Mouse (Mus musculus) WW6 (cell line): ENCODE results near the gene Cdh12.
"Not testable (repeated sequence)": the region's sequence is repeated elsewhere in the genome, so short reads cannot be mapped to it uniquely, and the experiment has no call there.

Experiments
- DNase-seq: peaks from one replicate; pipeline ENCODE4 v3.0.0-alpha.2; 2013; ENCODE audit warnings: low read depth, low spot score

The Cdh12 gene

DNA sequence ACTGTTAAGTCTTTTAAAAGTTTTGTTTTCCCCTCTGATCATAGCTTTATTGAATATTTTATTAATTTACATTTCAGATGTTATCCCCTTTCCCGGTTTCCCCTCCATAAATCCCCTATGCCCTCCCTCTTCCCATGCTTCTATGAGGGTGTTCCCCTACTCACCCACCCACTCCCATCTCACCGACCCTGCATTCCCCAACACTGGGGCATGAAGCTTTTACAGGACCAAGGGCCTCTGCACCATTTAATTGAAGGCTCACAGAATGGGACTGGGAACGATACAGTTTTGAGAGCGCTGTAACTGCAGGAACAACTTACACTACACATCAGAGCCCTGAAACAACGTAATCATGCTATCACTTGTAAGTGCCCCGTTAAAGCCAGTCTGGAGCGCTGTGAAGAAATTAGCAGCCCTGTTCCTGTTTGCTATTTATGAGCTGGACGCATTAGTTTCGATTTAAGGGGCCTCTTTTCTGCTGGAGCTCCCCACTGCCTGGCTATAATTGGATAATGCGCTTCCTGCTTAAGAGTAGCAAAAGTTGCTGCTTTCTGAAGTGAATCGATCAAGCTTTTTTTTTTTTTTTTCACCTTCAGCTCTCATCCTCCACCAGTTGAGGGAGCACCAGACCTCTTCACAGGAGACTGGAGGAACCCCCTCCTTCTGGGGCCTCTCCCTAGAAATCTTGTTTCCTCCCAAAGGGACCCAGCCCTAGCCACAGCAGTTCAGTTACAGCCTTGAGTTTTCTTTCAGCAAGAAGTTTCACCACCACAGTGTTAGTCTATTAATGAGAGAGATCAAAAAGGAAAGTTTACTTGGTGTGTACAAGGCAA lies 660.2 kb downstream of the Cdh12 start:
- no peak for DNase-seq

DNA sequence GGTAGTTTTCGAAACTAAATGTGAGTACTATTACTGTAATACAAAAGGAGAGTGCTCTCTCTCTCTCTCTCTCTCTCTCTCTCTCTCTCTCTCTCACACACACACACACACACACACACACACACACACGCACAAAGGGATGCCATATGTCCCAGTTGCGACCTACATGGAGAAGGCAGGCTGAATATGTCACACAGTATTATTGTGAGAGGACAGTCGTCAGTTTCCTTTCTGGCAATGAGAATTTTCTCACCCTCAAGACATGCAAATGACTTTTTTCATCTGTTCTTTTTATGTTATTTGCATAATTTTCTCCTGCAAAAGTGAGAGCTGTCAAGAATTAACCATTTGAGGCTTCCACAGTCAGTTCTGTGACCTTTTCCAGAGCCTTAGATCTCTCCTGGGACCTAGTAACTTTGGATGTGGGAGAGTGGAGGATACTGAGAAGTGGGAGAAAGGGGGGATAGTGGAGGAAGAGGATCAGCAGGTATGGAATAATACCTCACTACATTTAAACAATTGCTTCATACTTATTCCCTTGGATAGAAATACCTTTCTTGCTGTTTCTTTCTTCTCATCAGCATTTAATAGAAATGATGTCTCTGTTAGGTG lies 660.9 kb downstream of the Cdh12 start:
- no peak for DNase-seq

DNA sequence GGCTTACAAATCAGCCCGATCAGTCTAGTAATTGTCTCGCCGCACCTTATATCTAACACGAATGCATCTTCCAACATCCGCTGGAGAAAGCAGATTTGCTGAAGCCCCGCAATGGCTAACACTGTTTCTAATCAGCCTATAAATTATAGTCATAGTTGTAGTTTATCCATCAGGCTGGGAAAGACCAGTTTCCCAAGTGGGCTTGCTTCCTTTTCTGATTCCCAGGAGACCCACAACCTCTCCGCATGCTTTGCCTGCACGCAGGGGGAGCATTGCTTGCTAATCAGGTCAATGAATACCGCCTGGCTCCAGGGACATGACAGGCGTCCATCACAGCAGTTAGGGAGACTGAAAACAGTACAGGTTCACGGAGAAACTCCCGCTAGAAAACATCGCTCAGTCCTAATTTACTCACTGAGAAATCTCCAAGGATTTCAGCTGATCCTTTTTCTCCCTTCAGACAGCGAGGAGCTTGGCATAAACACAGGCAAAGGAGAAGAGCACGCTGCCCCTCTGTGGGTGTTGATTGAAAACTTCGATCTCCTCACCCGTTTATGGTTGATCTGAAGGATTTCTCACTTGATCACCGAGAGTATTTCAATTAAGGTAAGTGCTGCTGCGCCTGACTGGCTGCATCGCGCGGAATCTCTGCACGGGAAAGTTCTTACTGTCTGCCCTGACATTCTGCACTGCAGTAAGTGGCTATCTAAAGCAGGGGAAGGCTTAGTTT lies 662.0 kb downstream of the Cdh12 start:
- DNase-seq, result no peak

DNA sequence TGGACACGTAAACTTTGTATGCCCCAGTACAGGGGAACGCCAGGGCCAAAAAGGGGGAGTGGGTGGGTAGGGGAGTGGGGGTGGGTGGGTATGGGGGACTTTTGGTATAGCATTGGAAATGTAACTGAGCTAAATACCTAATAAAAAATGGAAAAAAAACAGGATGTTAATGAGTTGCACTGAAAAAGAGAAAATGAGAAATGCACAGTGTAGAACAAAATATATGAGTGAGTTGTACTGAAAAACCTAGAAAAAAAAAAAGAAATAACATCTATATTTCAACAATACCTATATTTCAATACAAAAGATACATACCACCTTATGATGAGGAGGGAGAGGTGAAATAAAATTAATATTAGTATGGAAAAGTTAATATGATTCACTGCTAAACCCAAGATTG lies 665.7 kb downstream of the Cdh12 start:
- not testable (repeated sequence) for DNase-seq

DNA sequence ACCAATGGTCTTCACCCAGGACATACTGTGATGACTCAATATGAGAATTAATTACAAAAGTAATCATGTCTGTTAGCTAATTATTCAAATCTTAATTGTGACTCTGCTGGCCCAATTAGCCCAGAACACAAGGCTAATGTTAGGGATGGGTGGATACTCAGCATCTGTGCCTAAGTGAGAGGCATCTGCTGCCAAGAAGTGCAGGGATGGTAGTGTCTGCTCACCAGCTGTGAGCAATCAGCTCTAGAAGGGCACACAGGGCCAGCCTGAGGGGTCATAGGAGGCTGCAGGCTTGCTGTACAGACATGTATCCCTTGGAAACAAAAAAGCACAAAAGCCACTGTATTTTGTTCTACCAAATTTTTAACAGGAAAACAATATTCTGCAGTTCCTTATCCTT lies 681.6 kb downstream of the Cdh12 start:
- DNase-seq, result no peak

DNA sequence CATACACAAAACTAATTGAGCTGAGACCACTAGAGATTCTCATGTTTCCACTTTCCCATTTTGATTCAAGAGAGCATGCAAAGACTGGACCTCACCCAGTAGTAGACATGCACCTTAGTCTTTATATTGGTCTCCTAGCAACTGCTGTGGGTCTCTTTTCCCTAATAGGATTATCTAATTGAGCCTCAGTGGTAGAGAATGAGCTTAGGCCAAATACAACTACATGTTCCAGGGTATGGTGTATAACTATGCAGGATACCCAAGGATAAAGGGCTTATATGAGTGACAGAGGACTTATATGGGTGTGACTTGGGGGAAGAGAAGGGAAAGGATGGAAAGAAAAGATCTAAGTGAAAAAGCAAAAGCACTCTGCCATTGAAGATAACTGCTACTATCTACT lies 683.9 kb downstream of the Cdh12 start:
- DNase-seq, result no peak

DNA sequence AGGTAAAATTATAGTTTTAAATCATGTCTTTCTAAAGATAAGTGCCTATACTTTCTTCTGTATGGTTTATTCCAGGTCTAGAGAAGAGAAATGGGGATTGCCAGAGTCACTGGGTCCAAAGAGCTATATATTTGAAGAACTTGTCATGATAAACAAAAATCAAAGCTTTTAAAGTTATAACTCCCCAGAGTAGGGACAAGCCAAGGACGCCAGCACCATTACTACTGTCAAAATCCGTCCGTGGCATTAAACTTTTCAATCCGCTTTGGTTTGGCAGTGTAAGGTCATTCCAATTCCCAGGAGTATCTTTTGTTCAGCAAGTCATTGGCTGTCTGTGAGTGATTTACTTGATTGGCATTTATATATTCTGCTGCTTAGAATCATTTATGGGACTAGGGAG lies 697.8 kb downstream of the Cdh12 start:
- no peak for DNase-seq

DNA sequence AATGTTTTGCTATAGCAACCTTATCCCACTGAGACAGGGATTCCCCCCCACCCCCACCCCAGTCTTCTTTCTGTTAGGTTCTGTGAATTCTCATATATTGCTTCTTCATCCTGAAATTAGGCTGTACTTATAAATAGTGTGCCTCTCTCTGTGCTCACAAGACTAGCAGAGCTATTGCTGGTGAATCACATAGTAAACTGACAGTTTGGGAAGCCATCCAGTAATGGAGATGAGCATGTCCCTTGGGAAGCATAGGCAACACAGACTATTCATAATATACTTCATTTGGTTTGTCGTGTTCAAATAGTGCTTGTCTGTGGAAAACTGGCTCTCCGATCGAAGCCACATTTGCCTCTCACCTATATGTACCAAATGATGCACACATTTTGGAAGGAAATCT lies 704.5 kb downstream of the Cdh12 start:
- no peak for DNase-seq

DNA sequence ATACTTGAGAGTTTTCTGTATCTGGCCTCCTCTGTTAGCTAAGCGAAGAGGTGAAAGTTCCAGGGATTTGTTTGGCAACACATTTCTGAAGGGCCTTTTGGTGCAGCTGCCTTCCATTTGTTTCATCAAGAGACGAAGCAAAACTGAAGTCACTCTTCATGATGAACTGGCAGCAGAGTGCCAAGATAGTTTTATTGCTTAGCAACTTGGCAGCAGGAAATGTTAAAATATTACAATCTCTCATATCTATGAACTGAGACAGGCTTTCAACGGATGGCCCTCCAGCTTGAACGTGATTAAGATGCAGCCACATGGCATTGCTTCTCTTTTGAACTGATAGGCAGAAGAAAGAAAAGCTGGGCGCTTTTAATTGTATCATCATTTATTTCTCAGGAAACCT lies 730.7 kb downstream of the Cdh12 start:
- no peak for DNase-seq

DNA sequence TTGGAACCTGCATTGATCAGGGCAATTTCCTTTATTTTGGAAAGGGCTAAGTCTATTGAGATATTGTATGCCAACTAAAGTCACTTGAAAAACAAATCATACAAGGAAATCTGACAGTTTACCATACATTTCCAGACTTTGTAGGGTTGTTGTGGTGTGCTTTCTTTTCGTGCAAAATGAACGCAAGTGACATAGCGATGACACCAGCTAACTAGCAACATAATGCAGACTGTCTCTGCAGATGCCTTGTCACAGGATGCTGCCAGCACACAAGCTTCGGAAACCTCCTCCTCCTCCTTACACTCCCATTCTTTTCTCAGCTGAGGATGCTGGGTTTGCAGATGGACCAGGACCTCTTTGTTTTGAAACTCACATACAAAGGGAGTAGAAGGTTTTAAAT lies 731.1 kb downstream of the Cdh12 start:
- no peak for DNase-seq

DNA sequence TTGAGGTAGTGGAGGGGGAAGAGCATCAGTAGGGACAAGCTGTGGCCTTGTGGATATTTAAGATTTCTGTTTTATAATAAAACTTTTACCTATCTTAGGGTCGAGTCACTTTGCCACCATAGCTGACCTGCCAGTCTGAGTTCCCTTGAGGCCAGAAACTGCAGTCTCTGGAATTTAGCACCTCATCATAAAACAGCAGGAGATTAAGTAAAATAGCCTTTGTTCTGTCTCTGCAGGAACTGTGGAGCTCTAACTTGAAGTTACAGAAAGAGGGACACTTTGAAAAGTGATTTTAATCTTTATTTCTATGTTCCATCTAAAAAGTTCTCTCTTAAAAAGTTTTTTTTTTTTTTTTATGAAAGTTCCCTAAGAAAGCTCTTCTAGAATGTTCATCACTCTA lies 736.7 kb downstream of the Cdh12 start:
- no peak for DNase-seq

DNA sequence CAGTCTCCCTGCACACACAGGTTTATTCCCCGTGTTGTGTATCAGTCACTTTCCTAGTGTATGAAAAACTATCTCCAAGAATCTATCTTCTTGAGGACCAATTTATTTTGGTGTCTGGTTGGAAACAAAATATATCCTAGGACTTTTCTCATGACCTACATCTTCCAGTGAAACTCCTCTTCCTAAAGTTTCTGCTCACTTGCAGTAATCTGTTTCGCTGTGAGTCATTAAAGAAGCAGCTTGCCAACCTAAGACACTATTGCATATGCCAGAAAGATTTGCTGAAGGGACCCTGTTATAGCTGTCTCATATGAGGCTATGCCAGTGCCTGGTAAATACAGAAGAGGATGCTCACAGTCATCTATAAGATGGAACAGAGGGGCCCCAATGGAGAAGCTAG lies 761.0 kb downstream of the Cdh12 start:
- DNase-seq, result not testable (repeated sequence)

DNA sequence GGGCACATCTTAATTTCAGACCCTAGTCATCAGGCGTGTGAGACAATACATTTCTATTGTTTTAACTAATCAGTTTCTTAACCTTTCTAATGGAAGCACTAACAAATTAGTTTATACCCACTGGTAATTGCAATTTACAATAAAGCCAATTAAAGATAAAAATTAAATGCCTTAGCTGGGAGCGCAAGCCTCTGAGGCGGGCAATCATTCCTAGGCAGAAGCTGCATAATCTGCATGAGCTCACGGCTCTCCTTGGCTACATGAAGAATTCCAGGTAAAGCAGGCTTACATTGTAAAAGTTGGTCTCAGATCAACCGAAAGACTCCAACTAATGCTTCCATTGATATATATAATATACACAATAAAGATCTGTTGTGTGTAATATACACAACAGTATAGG lies 773.9 kb downstream of the Cdh12 start:
- DNase-seq, result no peak

DNA sequence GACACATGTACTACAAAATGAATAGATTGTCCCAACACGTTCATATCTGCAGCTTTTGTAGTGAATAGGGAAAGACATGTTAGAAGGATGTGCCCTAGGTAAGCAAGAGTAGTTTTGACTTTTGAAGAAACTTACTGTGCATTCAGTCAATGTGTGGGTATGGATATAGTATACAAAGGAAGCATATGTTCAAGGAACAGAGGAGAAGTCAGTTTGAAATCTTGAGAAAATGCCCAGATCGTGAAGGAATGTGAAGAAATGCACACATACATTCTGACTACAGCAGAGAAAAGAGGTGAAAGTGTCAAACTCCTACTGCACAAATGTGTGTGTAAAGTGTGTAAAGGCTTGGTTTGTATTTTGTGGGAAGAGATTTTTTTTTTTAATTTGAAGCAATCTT lies 812.3 kb downstream of the Cdh12 start:
- no peak for DNase-seq

DNA sequence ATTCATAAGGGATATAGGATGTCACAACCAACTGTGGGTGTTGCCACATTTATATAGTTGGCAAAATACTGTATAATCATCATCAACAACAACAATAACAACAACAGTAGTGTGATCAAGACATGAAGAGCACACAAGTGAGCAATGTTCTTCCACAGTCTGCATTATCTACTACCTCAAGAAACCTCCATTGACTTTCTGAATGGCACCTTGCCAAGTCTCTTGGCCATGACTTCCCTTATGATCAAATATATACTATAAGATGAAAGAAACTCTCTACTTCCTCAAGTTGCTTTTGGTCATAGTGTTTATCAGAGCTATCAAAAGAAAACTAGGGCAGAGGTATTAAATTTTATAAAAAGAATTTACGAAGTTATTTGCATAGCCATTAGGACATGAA lies 820.8 kb downstream of the Cdh12 start:
- no peak for DNase-seq

DNA sequence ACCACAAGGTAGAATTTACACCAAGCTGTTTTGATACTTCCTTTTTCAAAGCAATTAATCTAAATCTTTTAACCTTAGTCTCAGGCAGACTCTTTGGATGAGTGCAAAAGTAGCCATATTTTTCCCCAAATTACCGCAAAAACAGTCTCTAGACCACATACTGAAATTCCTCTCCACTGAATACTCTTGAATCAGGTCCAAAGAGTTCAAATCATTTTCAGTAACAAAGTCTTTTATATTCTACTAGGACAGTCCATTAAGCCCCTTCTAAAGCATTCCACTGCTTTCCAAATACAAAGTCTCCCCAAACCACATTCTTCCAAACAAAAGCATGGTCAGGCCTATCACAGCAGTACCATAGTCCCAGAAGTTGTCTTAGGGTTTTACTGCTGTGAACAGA lies 848.0 kb downstream of the Cdh12 start:
- no peak for DNase-seq

DNA sequence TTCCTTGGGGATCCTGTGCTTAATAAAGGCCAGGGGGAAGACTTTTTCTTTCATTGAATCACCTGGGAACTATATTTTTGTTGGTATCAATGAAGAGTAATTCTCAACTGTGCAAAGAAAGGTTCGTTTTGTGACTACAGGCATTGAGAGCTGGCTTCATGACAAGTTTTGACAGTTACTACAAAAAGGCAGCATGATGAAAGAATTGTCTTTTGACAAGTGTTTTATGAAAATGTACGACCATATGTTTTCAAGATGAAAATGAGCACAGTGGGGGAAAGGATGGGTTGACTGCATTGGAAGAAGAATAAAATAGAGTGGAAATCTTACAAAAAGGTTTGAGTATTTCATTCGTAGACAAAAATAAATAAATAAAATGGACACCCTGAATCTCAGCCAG lies 866.4 kb downstream of the Cdh12 start:
- no peak for DNase-seq

DNA sequence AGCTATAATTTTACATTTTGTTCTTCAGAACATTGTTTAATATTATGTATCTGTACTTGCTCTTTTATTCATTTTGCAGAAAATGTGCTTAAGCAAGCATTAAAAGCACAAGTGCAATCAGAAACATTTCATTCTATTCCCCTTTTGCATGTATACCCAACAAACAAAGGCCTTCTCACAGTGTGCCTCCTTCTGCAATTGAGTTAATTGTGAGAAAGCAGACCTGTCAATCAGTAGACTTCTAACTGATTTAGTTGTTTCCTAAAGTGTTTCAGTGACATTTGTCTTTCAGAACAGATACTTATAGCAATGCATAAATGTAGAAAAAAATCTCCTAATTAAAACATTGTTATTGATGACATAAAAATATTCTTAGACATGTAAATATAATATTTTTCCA lies 894.8 kb downstream of the Cdh12 start:
- no peak for DNase-seq

DNA sequence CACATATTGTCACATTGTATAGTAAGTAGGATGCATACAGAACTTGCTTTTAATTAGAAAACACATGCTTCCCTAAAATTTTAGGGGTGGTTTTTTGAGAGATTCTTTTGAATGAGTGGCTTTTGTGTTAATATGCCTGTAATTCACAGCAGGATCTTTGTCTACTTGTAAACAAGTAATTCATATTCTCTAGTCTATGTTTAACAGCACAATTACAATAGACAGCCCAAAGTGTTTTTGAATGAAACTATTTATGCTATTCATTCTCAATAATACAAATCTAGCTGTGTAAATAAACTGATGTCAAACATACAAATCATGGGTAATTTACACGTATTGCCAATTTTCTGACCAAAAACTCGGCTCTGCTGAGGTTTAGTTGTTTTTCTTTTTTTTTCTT lies 895.3 kb downstream of the Cdh12 start:
- no peak for DNase-seq

DNA sequence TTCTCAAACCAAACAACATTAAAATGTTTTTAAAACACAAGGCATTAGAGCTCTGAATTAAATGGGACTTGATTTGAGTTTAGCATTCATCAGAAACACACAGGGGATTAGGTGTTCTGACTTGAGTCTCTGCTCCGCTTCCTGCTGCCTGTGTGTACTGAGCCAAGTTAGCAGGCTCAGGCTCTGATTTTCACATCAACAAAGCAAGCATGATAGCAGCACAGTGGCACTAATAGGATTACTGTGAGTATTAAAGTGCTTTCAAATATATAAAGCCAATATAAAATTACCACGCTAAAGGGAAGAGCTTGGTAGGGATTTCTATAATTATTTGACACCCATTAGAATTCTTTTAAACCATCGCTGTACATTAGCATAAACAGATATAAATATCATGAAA lies 895.7 kb downstream of the Cdh12 start:
- no peak for DNase-seq

DNA sequence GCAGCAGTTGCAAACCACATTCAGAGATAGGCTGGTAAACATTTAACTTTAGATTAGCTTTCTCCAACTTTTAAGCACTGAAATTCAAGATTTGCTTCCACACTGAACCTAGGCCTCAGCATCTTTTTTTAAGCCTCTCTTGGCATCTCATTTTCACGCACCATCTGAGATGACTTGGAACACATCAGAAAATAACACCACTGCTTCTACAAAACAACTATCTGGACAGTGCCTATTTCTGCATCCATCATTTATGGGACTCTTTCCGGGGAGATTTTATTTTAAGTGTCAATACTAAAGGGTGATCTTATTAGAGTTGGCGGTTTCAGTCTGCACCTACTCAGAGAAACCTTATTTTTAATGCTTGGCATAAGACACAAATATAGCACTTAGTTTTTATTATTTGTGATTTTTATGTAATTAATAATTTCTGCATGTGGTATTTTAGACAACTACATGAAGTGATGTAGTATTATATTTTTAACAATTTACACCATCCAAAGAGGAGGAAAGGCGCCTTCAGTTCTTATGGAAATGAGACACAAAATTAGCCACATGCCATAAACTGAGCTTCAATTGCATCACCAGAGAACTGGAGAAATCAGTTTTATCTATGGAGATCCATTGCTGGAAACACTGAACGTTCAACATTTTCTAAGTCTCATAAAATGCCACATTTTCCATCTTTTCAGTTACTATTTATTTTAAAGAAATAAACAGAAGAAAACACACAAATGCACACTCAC lies 906.5 kb downstream of the Cdh12 start:
- DNase-seq, result no peak

DNA sequence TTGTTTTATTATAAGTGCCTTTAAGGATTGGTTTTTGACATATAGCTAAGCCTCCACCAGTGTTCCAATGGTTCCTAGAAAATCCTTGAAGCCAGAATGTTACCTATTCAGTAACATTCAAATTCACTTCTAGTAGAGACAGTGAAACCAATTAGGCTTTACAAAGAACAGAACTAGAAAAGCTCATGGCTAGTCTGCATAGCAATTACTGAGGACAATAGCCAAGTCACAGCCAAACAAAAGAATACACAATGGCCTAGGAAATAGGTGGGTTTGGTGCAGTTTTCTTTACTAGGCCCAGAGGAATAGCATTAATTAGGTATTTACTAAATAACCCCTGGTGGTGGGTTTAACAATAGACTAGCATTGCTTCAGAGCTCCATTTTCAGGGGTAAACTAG lies 917.3 kb downstream of the Cdh12 start:
- DNase-seq, result peak; percentile 28
